Mouse (Mus musculus) CH12.LX (cell line): ENCODE measurements around the gene Chrm4. TPM values are rescaled to one million over a fixed set of nuclear protein-coding genes. Genes with fewer than 3 reads are reported as not detected.

Experiments
- DNase-seq: peaks from one replicate; pipeline ENCODE4 v3.0.0-alpha.2; 2013; ENCODE audit errors: extremely low read depth
- H3K27ac ChIP-seq: 2 replicates; pipeline ENCODE4 v1.5.1; 2012; ENCODE audit warnings: low read depth, mild to moderate bottlenecking, control low read depth, moderate library complexity; ENCODE audit not compliant: insufficient read depth
- H3K27me3 ChIP-seq: replicated peaks from 2 replicates; pipeline ENCODE3; 2012; ENCODE audit warnings: inconsistent platforms
- H3K36me3 ChIP-seq, 2 experiments: replicated peaks in 1 of 2; 2 replicates each; pipeline versions ENCODE3 to v1.6.1; 2012; ENCODE audit warnings: inconsistent platforms in 1 of 2, low read length in 1 of 2, mild to moderate bottlenecking in 1 of 2, mixed read lengths in 1 of 2, moderate library complexity in 1 of 2; ENCODE audit not compliant: control insufficient read depth in 1 of 2, insufficient read depth in 1 of 2
- H3K4me1 ChIP-seq, 2 experiments: 2 replicates each; pipeline ENCODE4 v1.6.1; 2012; ENCODE audit warnings: inconsistent platforms in 1 of 2, moderate library complexity in 1 of 2; ENCODE audit not compliant: insufficient read depth in 2 of 2, control insufficient read depth in 1 of 2
- H3K4me2 ChIP-seq: 2 replicates; pipeline ENCODE4 v1.6.1; 2012; ENCODE audit warnings: low read depth, mild to moderate bottlenecking, control low read depth; ENCODE audit not compliant: poor library complexity, insufficient read depth, severe bottlenecking
- H3K4me3 ChIP-seq, 3 experiments: fragments of 150-350 bp in 1 of 3; sonication (generic) in 1 of 3; replicated peaks in 1 of 3; 2 replicates each; pipeline versions ENCODE3 to v1.5.1; 2011 to 2012; ENCODE audit warnings: low read depth in 2 of 3, low read length in 2 of 3, mild to moderate bottlenecking in 2 of 3, moderate library complexity in 2 of 3, control low read depth in 1 of 3, improper control_type of control experiment in 1 of 3, inconsistent platforms in 1 of 3, mixed read lengths in 1 of 3; ENCODE audit not compliant: poor library complexity in 1 of 3
- H3K79me2 ChIP-seq: replicated peaks from 2 replicates; pipeline ENCODE4 v1.6.1; 2012; ENCODE audit warnings: mild to moderate bottlenecking, moderate library complexity; ENCODE audit not compliant: control insufficient read depth, poor library complexity, insufficient read depth, severe bottlenecking; ENCODE audit errors: extremely low read depth
- H3K9ac ChIP-seq: 2 replicates; pipeline ENCODE4 v1.6.1; 2012; ENCODE audit warnings: low read depth, mild to moderate bottlenecking, control low read depth, moderate library complexity; ENCODE audit not compliant: insufficient read depth
- H3K9me3 ChIP-seq: replicated peaks from 2 replicates; pipeline ENCODE3; 2012; ENCODE audit warnings: low read length, inconsistent platforms, mixed read lengths
- BHLHE40 ChIP-seq: IDR thresholded peaks from 2 replicates; pipeline ENCODE4 v1.6.1; 2011; ENCODE audit warnings: mild to moderate bottlenecking, low read depth, low read length, improper control_type of control experiment
- CHD1 ChIP-seq: IDR thresholded peaks from 2 replicates; pipeline ENCODE4 v1.6.1; 2012; ENCODE audit warnings: low read depth, low read length, improper control_type of control experiment, inconsistent platforms
- E2F4 ChIP-seq: IDR thresholded peaks from 2 replicates; pipeline ENCODE4 v1.6.1; 2011; ENCODE audit warnings: low read depth, low read length, improper control_type of control experiment; ENCODE audit not compliant: insufficient replicate concordance
- ELF1 ChIP-seq: IDR thresholded peaks from 2 replicates; pipeline ENCODE4 v1.6.1; 2014; ENCODE audit warnings: low read depth, mild to moderate bottlenecking, inconsistent platforms, low read length, improper control_type of control experiment
- EP300 ChIP-seq: IDR thresholded peaks from 2 replicates; pipeline ENCODE4 v1.6.1; 2011; ENCODE audit warnings: low read length, improper control_type of control experiment
- ETS1 ChIP-seq: conservative IDR thresholded peaks from 2 replicates; pipeline ENCODE4 v1.6.1; 2012; ENCODE audit warnings: low read depth, mild to moderate bottlenecking, inconsistent platforms, low read length, improper control_type of control experiment, moderate library complexity
- HCFC1 ChIP-seq: IDR thresholded peaks from 2 replicates; pipeline ENCODE4 v1.6.1; 2012; ENCODE audit warnings: low read depth, mild to moderate bottlenecking, inconsistent platforms, low read length, improper control_type of control experiment
- IRF4 ChIP-seq: IDR thresholded peaks from 2 replicates; pipeline ENCODE4 v1.6.1; 2014; ENCODE audit warnings: low read depth, mild to moderate bottlenecking, inconsistent platforms, low read length, improper control_type of control experiment
- KAT2A ChIP-seq: IDR thresholded peaks from 2 replicates; pipeline ENCODE4 v1.6.1; 2012; ENCODE audit warnings: low read length, improper control_type of control experiment, inconsistent platforms; ENCODE audit not compliant: insufficient replicate concordance
- MXI1 ChIP-seq: IDR thresholded peaks from 2 replicates; pipeline ENCODE4 v1.6.1; 2011; ENCODE audit warnings: mild to moderate bottlenecking, low read depth, low read length, improper control_type of control experiment
- NELFE ChIP-seq: IDR thresholded peaks from 2 replicates; pipeline ENCODE4 v1.6.1; 2011; ENCODE audit warnings: low read depth, low read length, improper control_type of control experiment
- NRF1 ChIP-seq: IDR thresholded peaks from 2 replicates; pipeline ENCODE4 v1.6.1; 2014; ENCODE audit warnings: low read depth, mild to moderate bottlenecking, inconsistent platforms, low read length, improper control_type of control experiment, moderate library complexity
- POLR2A ChIP-seq: IDR thresholded peaks from 2 replicates; pipeline ENCODE4 v1.6.1; 2011; ENCODE audit warnings: low read depth, mild to moderate bottlenecking, improper control_type of control experiment, low read length
- RCOR1 ChIP-seq: conservative IDR thresholded peaks from 2 replicates; pipeline ENCODE4 v1.6.1; 2012; ENCODE audit warnings: low read depth, mild to moderate bottlenecking, inconsistent platforms, low read length, improper control_type of control experiment
- SIN3A ChIP-seq: IDR thresholded peaks from 2 replicates; pipeline ENCODE4 v1.6.1; 2012; ENCODE audit warnings: low read length, improper control_type of control experiment, inconsistent platforms
- SMC3 ChIP-seq: IDR thresholded peaks from 2 replicates; pipeline ENCODE4 v1.6.1; 2011; ENCODE audit warnings: low read depth, low read length, improper control_type of control experiment
- UBTF ChIP-seq: IDR thresholded peaks from 2 replicates; pipeline ENCODE4 v1.6.1; 2012; ENCODE audit warnings: low read depth, mild to moderate bottlenecking, inconsistent platforms, low read length, improper control_type of control experiment, moderate library complexity
- USF1 ChIP-seq: IDR thresholded peaks from 2 replicates; pipeline ENCODE4 v1.6.1; 2014; ENCODE audit warnings: low read depth, mild to moderate bottlenecking, inconsistent platforms, low read length, improper control_type of control experiment
- USF2 ChIP-seq: conservative IDR thresholded peaks from 2 replicates; pipeline ENCODE4 v1.6.1; 2011; ENCODE audit warnings: low read depth, low read length, improper control_type of control experiment
- ZMIZ1 ChIP-seq: IDR thresholded peaks from 2 replicates; pipeline ENCODE4 v1.6.1; 2012; ENCODE audit warnings: low read depth, mild to moderate bottlenecking, inconsistent platforms, low read length, improper control_type of control experiment
- dilution Hi-C: fragments of 300-500 bp; cut with MboI; formaldehyde crosslinking; loops from 2 replicates; pipeline ENCODE4 v1.14.3; 2020; ENCODE audit warnings: low sequenced_read_pairs; ENCODE audit not compliant: extremely low pct_unique_long_range_greater_than_20kb, extremely low pct_ligation_motif_present
- in situ Hi-C: fragments of 300-500 bp; cut with MboI; formaldehyde crosslinking; loops from 3 replicates; pipeline ENCODE4 v1.14.3; 2019; ENCODE audit warnings: low sequenced_read_pairs, low pct_ligation_motif_present, low pct_unique_long_range_greater_than_20kb, mixed read lengths
- polyA plus RNA-seq: library from polyadenylated mRNA; unstranded; fragments of >175 nt; gene quantifications from 2 replicates; pipeline ENCODE4 v1.2.1, GENCODE M21; 2012; ENCODE audit warnings: low read depth; ENCODE audit not compliant: insufficient read length
- total RNA-seq, 2 experiments: library from RNA; depleted of rRNA; stranded (reverse); fragments of 300-350 nt in 1 of 2; fragments of >200 nt in 1 of 2; gene quantifications; 2 replicates each; pipeline ENCODE4 v1.2.3; 2012 to 2014

The Chrm4 gene
- total and polyA plus RNA-seq, 3 experiments = 10.0 to 15.1 (median 14.4) TPM

- Histone ChIP-seq H3K4me3 (no peak overlapping the region), H3K27me3 (peaks cover 27% of the 10 kb centered on the region), H3K27ac (no peak overlapping the region), H3K9me3 (no peaks in the 10 kb centered on the region), H3K4me1 (peaks cover 3 to 7% of the 10 kb centered on the region in 2 experiments; a peak in 3 of 4 replicates), H3K4me2 (no peak overlapping the region), H3K9ac (no peak overlapping the region), H3K36me3 (no peaks in the 10 kb centered on the region), H3K79me2 (no peaks in the 10 kb centered on the region)
- TF ChIP-seq EP300 = no peak
- no peak for TF ChIP-seq SIN3A
- TF ChIP-seq ZMIZ1 = no peak
- no peak for TF ChIP-seq USF1
- no peak for TF ChIP-seq NRF1
- no peak for TF ChIP-seq USF2
- no peak for TF ChIP-seq E2F4
- TF ChIP-seq IRF4 = no peak
- no peak for DNase-seq
- dilution Hi-C loops (no loop called here), in situ Hi-C loops (no loop called here)
Observed at GRCm38 (mm10) chr2:91973416-91974135, 46.5 kb downstream of the Chrm4 start.

DNA sequence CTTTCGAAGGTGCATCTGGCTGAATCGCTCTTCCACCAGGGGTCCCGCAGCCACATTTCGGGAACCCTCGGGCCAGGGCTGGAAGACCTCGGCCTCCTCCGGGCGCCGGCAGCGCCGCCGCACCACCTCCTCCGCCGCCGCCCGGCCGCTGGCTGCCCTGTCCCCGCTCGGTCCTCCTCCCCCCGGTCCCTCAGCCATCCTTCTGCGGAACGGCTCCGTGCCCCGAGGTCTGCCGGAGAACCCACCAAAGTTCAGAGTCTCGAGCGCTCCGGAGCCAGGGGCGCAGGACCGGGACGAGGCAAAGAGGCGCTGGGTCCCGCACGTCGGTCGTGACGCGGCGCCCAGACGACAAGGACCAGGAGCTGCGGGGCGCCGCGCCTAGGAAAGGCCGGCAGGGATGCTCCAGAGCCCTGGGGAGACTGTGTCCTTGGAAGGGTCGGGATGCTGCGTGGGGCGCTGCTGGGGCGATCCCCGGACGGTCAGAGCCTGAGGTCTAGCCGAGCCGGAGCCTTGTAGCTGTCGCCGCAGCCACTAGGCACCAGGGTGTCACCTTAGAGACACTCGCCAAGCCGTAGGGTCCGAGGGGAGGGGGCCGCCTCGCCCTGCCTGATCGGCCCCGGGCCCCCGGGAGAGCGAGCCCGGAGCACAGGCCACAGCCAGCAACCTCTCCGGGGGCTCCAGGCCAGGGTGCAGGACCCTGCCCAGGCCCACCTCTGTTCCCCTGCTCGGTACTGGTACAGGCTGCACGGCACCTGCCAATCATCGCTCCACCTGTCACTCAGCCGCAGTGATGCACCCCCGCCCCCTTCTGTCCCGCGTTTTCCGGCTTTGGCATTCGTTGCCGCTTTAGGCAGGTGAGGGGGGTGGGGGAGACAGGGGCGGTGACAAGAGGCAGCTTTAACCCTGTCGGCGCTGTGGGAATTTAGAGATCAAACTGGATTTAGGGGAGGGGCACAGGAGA is 48.8 kb downstream of the Chrm4 start, which contains the start of gene Dgkz:
Gene Dgkz, minus strand, starts transcription at position 284 of the 961 bp plus-strand sequence.
- dilution Hi-C loops (no loop called here), in situ Hi-C loops (no loop called here)
- H3K4me1 ChIP-seq = peaks cover 4 to 8% of the 10 kb centered on the region in 2 experiments; a peak in 3 of 4 replicates
- H3K9me3 ChIP-seq = no peaks in the 10 kb centered on the region
- no peak within 1 kb of the TSS for H3K4me3 ChIP-seq
- no peak for DNase-seq
- no peak within 1 kb of the TSS for H3K9ac ChIP-seq
- H3K27ac ChIP-seq = no peak within 1 kb of the TSS
- peaks cover 25% of the 10 kb centered on the region for H3K27me3 ChIP-seq
- H3K36me3 ChIP-seq = no peaks in the 10 kb centered on the region
- H3K79me2 ChIP-seq = no peaks in the 10 kb centered on the region
- TF ChIP-seq NELFE = no peak
- TF ChIP-seq SMC3 = no peak
- no peak for TF ChIP-seq POLR2A
- TF ChIP-seq MXI1 = no peak
- no peak for TF ChIP-seq KAT2A
- TF ChIP-seq HCFC1 = no peak
- no peak for TF ChIP-seq EP300
- TF ChIP-seq NRF1 = no peak
- TF ChIP-seq RCOR1 = no peak
- TF ChIP-seq UBTF = no peak
- TF ChIP-seq BHLHE40 = no peak
- TF ChIP-seq CHD1 = no peak
- no peak for TF ChIP-seq USF2
- TF ChIP-seq ELF1 = no peak
- TF ChIP-seq ZMIZ1 = no peak
- TF ChIP-seq ETS1 = no peak
- no peak within 1 kb of the TSS for H3K4me2 ChIP-seq
